Mouse (Mus musculus) liver, embryonic 14.5 days (tissue): Measurements from ENCODE around the gene Hes3. TPM values are rescaled to one million over a fixed set of nuclear protein-coding genes. Genes with fewer than 3 reads are reported as not detected.

Experiments used
- ATAC-seq: fragments of 200-750 bp; cut with Nextera tagmentation; 2 replicates; pipeline ENCODE4 v1.8.0; 2017; ENCODE audit warnings: moderate number of reproducible peaks, mild to moderate bottlenecking, moderate library complexity; ENCODE audit not compliant: insufficient read depth
- DNase-seq, 3 experiments: peaks; one replicate each; pipeline ENCODE4 v3.0.0-alpha.2; 2012 to 2013; ENCODE audit warnings: low read depth in 3 of 3, low spot score in 3 of 3
- H3K27ac ChIP-seq: fragments of 300-500 bp; sonication (generic); 2 replicates; pipeline ENCODE4 v1.5.1; 2014; ENCODE audit warnings: moderate library complexity, mild to moderate bottlenecking, control low read depth, inconsistent platforms
- H3K27me3 ChIP-seq: fragments of 300-500 bp; sonication (generic); 2 replicates; pipeline ENCODE4 v1.6.1; 2014; ENCODE audit warnings: mild to moderate bottlenecking, low read length, moderate library complexity; ENCODE audit not compliant: control insufficient read depth, insufficient read depth
- H3K36me3 ChIP-seq: fragments of 300-500 bp; sonication (generic); replicated peaks from 2 replicates; pipeline ENCODE4 v1.6.1; 2014; ENCODE audit warnings: low read depth; ENCODE audit not compliant: control insufficient read depth, insufficient read depth
- H3K4me1 ChIP-seq, 2 experiments: fragments of 200-500 bp in 1 of 2; fragments of 300-500 bp in 1 of 2; sonication (generic) in 1 of 2; replicated peaks; 2 replicates each; pipeline ENCODE4 v1.6.1; 2012 to 2014; ENCODE audit warnings: antibody characterized with exemption in 1 of 2, inconsistent platforms in 1 of 2, low read length in 1 of 2; ENCODE audit not compliant: control insufficient read depth in 2 of 2, insufficient read depth in 2 of 2
- H3K4me2 ChIP-seq: fragments of 300-500 bp; sonication (generic); 2 replicates; pipeline ENCODE4 v1.6.1; 2014; ENCODE audit warnings: low read depth, mild to moderate bottlenecking, control low read depth, moderate library complexity
- H3K4me3 ChIP-seq, 2 experiments: fragments of 200-500 bp in 1 of 2; fragments of 300-500 bp in 1 of 2; sonication (generic) in 1 of 2; 2 replicates each; pipeline ENCODE4 v1.5.1; 2012 to 2014; ENCODE audit warnings: low read depth in 2 of 2, low read length in 2 of 2, mild to moderate bottlenecking in 2 of 2, control low read depth in 1 of 2, inconsistent platforms in 1 of 2, moderate library complexity in 1 of 2; ENCODE audit not compliant: insufficient read depth in 1 of 2
- H3K9ac ChIP-seq: fragments of 300-500 bp; sonication (generic); replicated peaks from 2 replicates; pipeline ENCODE4 v1.6.1; 2014; ENCODE audit warnings: mild to moderate bottlenecking, control low read depth, moderate library complexity
- H3K9me3 ChIP-seq: fragments of 300-500 bp; sonication (generic); 2 replicates; pipeline ENCODE4 v1.6.1; 2016; ENCODE audit warnings: low read length, mixed read lengths; ENCODE audit not compliant: control insufficient read depth
- CTCF ChIP-seq: IDR thresholded peaks from 2 replicates; pipeline ENCODE4 v1.5.1; 2016; ENCODE audit warnings: antibody characterized with exemption, low read depth, control low read depth
- EP300 ChIP-seq: IDR thresholded peaks from 2 replicates; pipeline ENCODE4 v1.6.1; 2016; ENCODE audit warnings: antibody characterized with exemption, low read depth
- WGBS: fragments of 180-500 bp; shearing (Covaris S2); extraction: QIAGEN DNeasy Blood & Tissue Kit; methylation state at CpG from one replicate; pipeline ENCODE4 v1.1.7; 2014; ENCODE audit not compliant: insufficient replicate concordance; 5-methylcytosine and 5-hydroxymethylcytosine counted together
- polyA plus RNA-seq, 2 experiments: library from polyadenylated mRNA; depleted of rRNA in 1 of 2; stranded (reverse) in 1 of 2; unstranded in 1 of 2; fragments of >200 nt; fragmentation: Nextera tagmentation in 1 of 2; extraction: Ambion mirVana in 1 of 2; gene quantifications; 2 replicates each; pipeline versions ENCODE4 v1.2.1 to v1.2.3; 2012 to 2014

Gene Hes3
- polyA plus RNA-seq, 2 experiments, result not detected

DNA sequence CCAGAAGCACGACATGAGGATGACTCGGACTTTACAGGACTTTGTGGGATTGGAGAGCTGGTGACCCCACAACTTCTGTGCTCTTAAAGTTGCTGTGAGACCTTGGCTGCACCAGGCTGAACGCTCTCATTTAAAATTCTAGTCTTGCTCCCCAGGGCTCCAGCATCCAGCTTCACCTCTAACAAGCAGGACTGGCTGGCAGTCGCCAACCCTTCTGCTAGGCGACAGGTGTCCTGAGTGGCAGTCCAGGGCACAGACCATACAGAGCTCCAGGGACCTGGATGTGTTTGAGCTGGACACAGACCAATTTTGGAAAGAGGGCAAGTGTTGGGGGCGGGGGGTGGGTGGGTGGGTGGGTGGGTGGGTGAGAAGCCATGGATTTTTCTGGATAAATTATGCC lies 46.3 kb upstream of the Hes3 start:
- Histone ChIP-seq H3K36me3 (peaks cover 14% of the 10 kb centered on the region), H3K27me3 (peaks cover 42% of the 10 kb centered on the region), H3K9ac (no peak overlapping the region), H3K9me3 (no peaks in the 10 kb centered on the region), H3K27ac (no peak overlapping the region), H3K4me1 (no peaks in the 10 kb centered on the region), H3K4me2 (no peak overlapping the region), H3K4me3 (no peak overlapping the region)
- WGBS, result 22% methylated on average over 6 of the region's 6 CpGs
- no peak for TF ChIP-seq EP300
- no peak for TF ChIP-seq CTCF
- DNase-seq (no peak), ATAC-seq (no peak)

DNA sequence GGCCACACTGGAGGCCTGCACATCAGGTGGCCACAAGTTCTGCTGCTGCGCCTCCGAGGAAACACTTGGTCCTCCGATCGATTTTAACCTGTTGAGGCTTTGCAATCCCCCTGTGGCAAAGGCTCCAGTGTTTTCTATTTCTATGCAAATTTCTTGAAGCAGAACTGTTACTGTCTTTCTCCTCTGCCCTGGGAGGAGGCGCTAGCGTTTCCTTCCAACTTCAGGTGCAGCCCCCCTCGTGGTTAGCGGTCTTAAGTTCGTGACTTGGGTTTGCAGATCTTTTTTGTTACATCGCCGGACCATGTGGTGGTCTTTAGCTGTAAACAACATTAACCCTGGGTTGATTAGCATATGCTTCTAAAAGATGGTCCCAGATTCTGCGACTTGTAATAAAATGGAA lies 42.1 kb upstream of the Hes3 start:
- no peak for TF ChIP-seq EP300
- TF ChIP-seq CTCF, result no peak
- H3K4me3 ChIP-seq, result no peak overlapping the region
- DNase-seq (no peak), ATAC-seq (no peak)
- no peak overlapping the region for H3K27ac ChIP-seq
- no peaks in the 10 kb centered on the region for H3K9me3 ChIP-seq
- no peak overlapping the region for H3K4me2 ChIP-seq
- peaks cover 53% of the 10 kb centered on the region for H3K36me3 ChIP-seq
- H3K4me1 ChIP-seq, result no peaks in the 10 kb centered on the region
- WGBS, result 88% methylated on average over 12 of the region's 12 CpGs
- H3K9ac ChIP-seq, result no peak overlapping the region
- H3K27me3 ChIP-seq, result peaks cover 19% of the 10 kb centered on the region

DNA sequence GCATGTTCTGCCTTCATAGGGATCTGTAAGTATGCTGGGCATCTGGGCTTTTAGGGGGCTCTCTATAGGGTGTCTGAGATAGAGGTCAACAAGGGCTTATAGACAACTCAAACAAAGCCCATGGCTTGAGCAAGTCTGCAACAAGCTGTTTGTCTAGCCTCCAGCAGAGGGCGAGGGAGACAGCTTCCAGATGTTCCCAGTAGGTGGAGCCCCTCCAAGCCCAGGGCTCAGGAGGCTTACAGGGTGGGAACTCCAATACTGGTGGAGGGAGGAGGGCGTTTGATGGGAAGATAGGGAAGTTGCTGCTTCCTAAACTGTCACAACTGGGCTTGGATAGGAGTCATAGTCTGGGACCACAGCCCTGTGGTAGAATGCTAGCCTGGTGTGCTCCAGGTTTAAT lies 41.5 kb upstream of the Hes3 start:
- Histone ChIP-seq H3K4me1 (no peaks in the 10 kb centered on the region), H3K9me3 (no peaks in the 10 kb centered on the region), H3K36me3 (peaks cover 56% of the 10 kb centered on the region), H3K4me3 (no peak overlapping the region), H3K4me2 (no peak overlapping the region), H3K27me3 (peaks cover 13% of the 10 kb centered on the region), H3K27ac (no peak overlapping the region), H3K9ac (no peak overlapping the region)
- WGBS, result 41% methylated on average over 2 of the region's 2 CpGs
- ATAC-seq (peak; percentile 47; the same call in 1 of the 2 replicates), DNase-seq (peak in 1 of 3 experiments; percentile 33)
- TF ChIP-seq EP300, result no peak
- TF ChIP-seq CTCF, result peak; percentile 95

DNA sequence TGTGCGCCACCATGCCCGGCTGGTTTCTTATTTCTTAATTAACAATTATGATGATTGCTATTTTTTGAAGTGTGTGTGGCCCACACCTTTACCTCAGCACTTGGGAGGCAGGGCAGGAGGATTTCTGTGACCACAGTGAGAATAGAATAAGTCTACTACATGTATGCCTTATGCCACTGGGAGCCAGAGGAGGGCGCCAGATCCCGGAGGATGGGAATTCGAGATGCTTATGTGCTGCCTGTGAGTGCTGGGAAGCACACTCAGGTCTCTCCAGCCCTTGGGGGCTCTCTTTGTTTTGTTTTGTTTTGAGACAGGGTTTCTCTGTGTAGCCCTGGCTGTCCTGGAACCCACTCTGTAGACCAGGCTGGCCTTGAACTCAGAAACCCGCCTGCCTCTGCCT lies 37.2 kb upstream of the Hes3 start:
- Histone ChIP-seq H3K4me2 (no peak overlapping the region), H3K9ac (no peak overlapping the region), H3K4me1 (peaks cover 12 to 14% of the 10 kb centered on the region in 2 experiments), H3K9me3 (no peaks in the 10 kb centered on the region), H3K36me3 (peaks cover 56% of the 10 kb centered on the region), H3K27ac (no peak overlapping the region), H3K4me3 (no peak overlapping the region), H3K27me3 (no peaks in the 10 kb centered on the region)
- 67% methylated on average over 6 of the region's 6 CpGs for WGBS
- TF ChIP-seq EP300, result no peak
- peak; percentile 71 for TF ChIP-seq CTCF
- ATAC-seq, result no peak
- DNase-seq, result peak in 1 of 3 experiments; percentile 30

DNA sequence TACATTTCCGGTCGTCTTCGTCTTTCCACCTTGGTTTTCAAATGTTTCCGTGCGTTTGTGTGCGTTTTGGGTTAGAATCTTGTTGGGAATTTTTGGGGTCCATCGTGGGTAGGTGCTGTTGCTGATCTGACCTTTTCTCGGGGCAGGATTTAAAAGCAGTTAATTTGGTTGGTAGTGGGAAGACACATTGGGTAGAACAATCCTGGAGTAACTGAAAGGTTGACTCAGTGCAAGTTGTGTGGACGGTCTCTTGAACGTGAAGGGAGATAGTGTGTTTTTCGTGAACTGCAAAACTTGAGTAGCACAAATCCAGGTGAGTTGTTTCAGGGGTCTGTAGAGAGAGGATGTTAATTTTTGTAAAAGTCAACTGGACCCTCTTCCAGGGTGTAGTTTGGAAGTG lies 35.1 kb upstream of the Hes3 start:
- Histone ChIP-seq H3K9me3 (no peaks in the 10 kb centered on the region), H3K4me2 (peak overlapping the region; percentile 92), H3K36me3 (peaks cover 35% of the 10 kb centered on the region), H3K27me3 (no peaks in the 10 kb centered on the region), H3K9ac (peak overlapping the region; percentile 96), H3K4me3 (peak overlapping the region; percentile 86 to 99), H3K4me1 (peaks cover 12 to 14% of the 10 kb centered on the region in 2 experiments), H3K27ac (peak overlapping the region; percentile 56)
- ATAC-seq, result no peak
- no peak for DNase-seq
- TF ChIP-seq CTCF (no peak), EP300 (no peak)
- WGBS, result under 1% methylated on average over 11 of the region's 11 CpGs
